Mouse (Mus musculus) forebrain, embryonic 14.5 days (tissue): ENCODE measurements around the gene Tldc2. TPM values are rescaled to one million over a fixed set of nuclear protein-coding genes. Genes with fewer than 3 reads are reported as not detected.

ENCODE experiments used
- ATAC-seq: fragments of 200-750 bp; cut with Nextera tagmentation; 2 replicates; pipeline ENCODE4 v1.8.0; 2017; ENCODE audit warnings: mild to moderate bottlenecking, moderate library complexity
- DNase-seq: peaks from one replicate; pipeline ENCODE4 v3.0.0-alpha.2; 2015; ENCODE audit warnings: low spot score
- H3K27ac ChIP-seq: fragments of 300-500 bp; sonication (generic); 2 replicates; pipeline ENCODE4 v1.5.1; 2014; ENCODE audit warnings: low read depth, mild to moderate bottlenecking, control low read depth, low read length, moderate library complexity
- H3K27me3 ChIP-seq: fragments of 300-500 bp; sonication (generic); replicated peaks from 2 replicates; pipeline ENCODE4 v1.6.1; 2014; ENCODE audit warnings: low read length, control low read depth, mixed read lengths; ENCODE audit not compliant: control insufficient read depth, insufficient read depth
- H3K36me3 ChIP-seq: fragments of 300-500 bp; sonication (generic); 2 replicates; pipeline ENCODE4 v1.6.1; 2014; ENCODE audit warnings: low read length, control low read depth; ENCODE audit not compliant: control insufficient read depth, insufficient read depth
- H3K4me1 ChIP-seq: fragments of 300-500 bp; sonication (generic); 2 replicates; pipeline ENCODE4 v1.6.1; 2014; ENCODE audit warnings: antibody characterized with exemption, low read length, control low read depth; ENCODE audit not compliant: control insufficient read depth, insufficient read depth
- H3K4me2 ChIP-seq: fragments of 300-500 bp; sonication (generic); 2 replicates; pipeline ENCODE4 v1.6.1; 2014; ENCODE audit warnings: mild to moderate bottlenecking, control low read depth, low read length
- H3K4me3 ChIP-seq: fragments of 300-500 bp; sonication (generic); 2 replicates; pipeline ENCODE4 v1.5.1; 2014; ENCODE audit warnings: low read depth, low read length, control low read depth
- H3K9ac ChIP-seq: fragments of 300-500 bp; sonication (generic); 2 replicates; pipeline ENCODE4 v1.6.1; 2014; ENCODE audit warnings: mild to moderate bottlenecking, low read length, control low read depth, moderate library complexity
- H3K9me3 ChIP-seq: fragments of 300-500 bp; sonication (generic); replicated peaks from 2 replicates; pipeline ENCODE4 v1.6.1; 2016; ENCODE audit warnings: low read length, control low read depth, mixed read lengths; ENCODE audit not compliant: control insufficient read depth
- WGBS: fragments of 180-500 bp; shearing (Covaris S2); extraction: QIAGEN DNeasy Blood & Tissue Kit; methylation state at CpG from one replicate; pipeline ENCODE4 v1.1.7; 2014; 5-methylcytosine and 5-hydroxymethylcytosine counted together
- polyA plus RNA-seq: library from polyadenylated mRNA; unstranded; fragments of >200 nt; fragmentation: Nextera tagmentation; extraction: Ambion mirVana; gene quantifications from 2 replicates; pipeline ENCODE4 v1.2.1, GENCODE M21; 2014

The Tldc2 gene
- polyA plus RNA-seq: not detected in 2 replicates

DNA sequence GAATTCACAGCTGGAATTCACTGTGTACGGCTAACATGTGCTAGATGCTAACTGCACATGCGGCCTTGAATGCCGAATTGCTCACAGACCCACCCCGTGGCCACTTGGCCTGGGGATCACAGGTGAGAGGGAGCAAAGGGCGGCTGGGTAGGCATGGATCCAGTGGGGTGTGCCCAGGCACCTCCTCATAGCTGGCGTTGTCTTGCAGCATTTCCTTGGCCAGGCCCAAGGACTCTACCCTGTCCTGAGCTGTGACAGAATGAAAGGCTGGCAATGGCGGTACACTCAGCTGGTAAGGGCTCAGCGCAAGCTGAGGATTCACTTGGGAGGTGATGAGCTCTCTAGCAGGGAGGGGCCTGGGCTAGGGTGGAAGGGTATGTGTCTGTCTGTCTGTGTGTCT is at the start of gene Tldc2:
Tldc2 (plus strand) TSS at position 260 of the 400 bp plus-strand sequence.
- no peaks in the 10 kb centered on the region for H3K9me3 ChIP-seq
- H3K4me2 ChIP-seq: no peak within 1 kb of the TSS
- no peak within 1 kb of the TSS for H3K9ac ChIP-seq
- no peak within 1 kb of the TSS for H3K27ac ChIP-seq
- no peak for ATAC-seq
- DNase-seq: no peak
- 84% methylated on average over 8 of the region's 8 CpGs for WGBS
- no peak within 1 kb of the TSS for H3K4me3 ChIP-seq
- H3K27me3 ChIP-seq: no peaks in the 10 kb centered on the region
- H3K4me1 ChIP-seq: no peaks in the 10 kb centered on the region
- H3K36me3 ChIP-seq: no peaks in the 10 kb centered on the region

DNA sequence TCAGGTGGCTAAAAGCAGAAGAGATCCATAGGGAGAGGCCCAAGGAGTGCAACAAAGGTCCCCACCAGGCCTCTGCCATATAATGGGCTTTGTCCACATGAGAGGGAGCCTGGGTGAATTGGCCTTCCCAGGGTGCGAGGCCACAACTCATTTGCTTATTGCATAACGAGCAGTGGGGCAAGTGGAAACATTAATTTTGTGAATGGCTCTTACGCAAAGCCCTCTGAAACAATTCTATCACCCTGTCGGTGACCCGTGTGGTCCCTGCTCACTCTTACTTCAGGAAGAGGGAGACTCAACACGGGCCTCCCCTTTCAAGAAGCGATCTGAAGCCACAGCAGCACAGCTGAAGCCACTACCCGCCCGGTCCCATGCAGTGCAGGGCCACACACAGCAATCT is 49.6 kb upstream of the Tldc2 start:
- Histone ChIP-seq H3K4me3 (no peak overlapping the region), H3K4me1 (no peaks in the 10 kb centered on the region), H3K27ac (no peak overlapping the region), H3K9ac (no peak overlapping the region), H3K4me2 (no peak overlapping the region), H3K27me3 (no peaks in the 10 kb centered on the region), H3K9me3 (no peaks in the 10 kb centered on the region), H3K36me3 (peaks cover 85% of the 10 kb centered on the region)
- ATAC-seq (no peak), DNase-seq (no peak)
- WGBS: 44% methylated on average over 9 of the region's 9 CpGs

DNA sequence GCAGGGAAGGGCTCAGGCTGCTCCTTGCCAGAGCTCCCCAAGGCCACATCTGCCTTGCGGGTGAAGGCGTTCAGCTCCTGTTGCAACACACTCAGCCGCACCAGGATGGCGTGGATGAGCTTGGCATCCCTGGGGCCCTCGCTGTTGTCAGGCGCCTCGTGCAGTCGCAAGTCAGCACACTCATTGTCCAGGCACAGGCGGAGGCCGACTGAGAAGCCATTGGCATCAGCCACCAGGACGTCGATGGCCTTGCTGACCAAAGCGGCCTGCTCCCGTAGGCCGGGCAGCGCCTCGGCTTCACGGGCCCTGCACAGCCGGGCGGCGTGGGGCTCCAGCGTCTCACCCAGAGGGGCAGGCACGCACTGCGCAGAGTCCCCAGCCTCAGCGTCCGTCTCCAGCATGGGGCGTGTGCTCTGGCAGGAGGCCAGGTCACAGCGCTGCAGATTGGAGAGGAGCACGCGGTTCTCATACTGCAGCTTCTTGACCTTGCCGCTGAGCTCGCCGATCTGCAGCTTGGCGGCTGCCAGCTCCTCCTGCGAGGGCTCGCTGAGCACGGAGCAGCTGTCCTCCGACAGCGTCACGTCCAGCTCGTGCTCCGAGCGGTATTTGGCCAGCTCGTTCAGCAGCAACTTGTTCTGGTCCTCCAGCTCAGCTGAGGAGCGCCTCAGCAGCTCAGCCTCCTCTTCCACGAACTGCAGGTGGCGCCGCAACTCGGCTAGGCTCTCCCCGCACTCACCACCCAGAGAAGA is 46.8 kb upstream of the Tldc2 start:
- H3K4me3 ChIP-seq: no peak overlapping the region
- DNase-seq (no peak), ATAC-seq (no peak)
- H3K9me3 ChIP-seq: no peaks in the 10 kb centered on the region
- 85% methylated on average over 49 of the region's 50 CpGs for WGBS
- no peaks in the 10 kb centered on the region for H3K4me1 ChIP-seq
- no peak overlapping the region for H3K4me2 ChIP-seq
- no peak overlapping the region for H3K9ac ChIP-seq
- H3K36me3 ChIP-seq: peaks cover 82% of the 10 kb centered on the region
- no peak overlapping the region for H3K27ac ChIP-seq
- H3K27me3 ChIP-seq: no peaks in the 10 kb centered on the region

DNA sequence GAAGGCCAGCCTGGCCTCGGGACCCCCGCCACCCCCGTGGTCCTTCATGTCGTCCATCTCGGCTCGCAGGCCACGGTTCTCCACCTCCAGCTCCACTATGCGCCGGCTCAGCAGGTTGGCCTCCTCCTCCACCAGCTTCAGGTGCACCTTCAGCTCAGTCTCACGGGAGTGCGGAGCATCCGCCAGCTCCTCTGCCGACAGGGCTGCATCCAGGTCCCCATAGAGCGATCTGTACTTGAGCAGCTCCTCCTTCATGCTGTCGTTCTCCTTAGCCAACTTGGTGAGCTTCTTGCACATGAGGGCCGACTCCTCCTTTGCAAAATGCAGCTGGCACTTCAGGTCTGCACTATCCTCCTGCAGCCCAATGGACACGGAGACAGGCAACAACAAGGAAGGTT is 46.2 kb upstream of the Tldc2 start:
- WGBS: 84% methylated on average over 17 of the region's 17 CpGs
- Histone ChIP-seq H3K36me3 (peaks cover 82% of the 10 kb centered on the region), H3K27ac (no peak overlapping the region), H3K4me3 (no peak overlapping the region), H3K9me3 (no peaks in the 10 kb centered on the region), H3K27me3 (no peaks in the 10 kb centered on the region), H3K4me1 (no peaks in the 10 kb centered on the region), H3K4me2 (no peak overlapping the region), H3K9ac (no peak overlapping the region)
- ATAC-seq (no peak), DNase-seq (no peak)

DNA sequence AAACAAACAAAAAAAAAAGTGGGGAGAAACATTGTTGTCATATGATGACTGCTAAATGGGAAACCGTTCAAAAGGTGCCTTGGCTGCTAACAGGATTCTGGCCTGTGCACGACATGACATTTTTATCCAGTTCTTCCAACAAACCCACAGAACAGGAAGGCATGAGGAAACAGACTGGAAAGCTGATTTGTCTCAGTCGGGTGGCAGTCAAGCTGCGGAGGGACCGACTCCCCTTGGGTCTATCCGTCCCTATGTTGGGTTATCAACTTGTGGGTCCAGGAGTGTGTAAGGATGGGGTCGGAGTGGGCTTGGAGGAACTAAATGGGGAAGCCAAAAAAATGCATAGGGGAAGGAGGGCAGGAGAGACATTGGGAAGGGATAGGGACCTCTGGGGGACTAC is 45.4 kb upstream of the Tldc2 start:
- WGBS: 94% methylated on average over 7 of the region's 7 CpGs
- no peak for DNase-seq
- no peak overlapping the region for H3K4me2 ChIP-seq
- H3K27me3 ChIP-seq: no peaks in the 10 kb centered on the region
- no peaks in the 10 kb centered on the region for H3K4me1 ChIP-seq
- peaks cover 81% of the 10 kb centered on the region for H3K36me3 ChIP-seq
- H3K9ac ChIP-seq: no peak overlapping the region
- H3K9me3 ChIP-seq: no peaks in the 10 kb centered on the region
- ATAC-seq: no peak
- H3K4me3 ChIP-seq: no peak overlapping the region
- no peak overlapping the region for H3K27ac ChIP-seq

DNA sequence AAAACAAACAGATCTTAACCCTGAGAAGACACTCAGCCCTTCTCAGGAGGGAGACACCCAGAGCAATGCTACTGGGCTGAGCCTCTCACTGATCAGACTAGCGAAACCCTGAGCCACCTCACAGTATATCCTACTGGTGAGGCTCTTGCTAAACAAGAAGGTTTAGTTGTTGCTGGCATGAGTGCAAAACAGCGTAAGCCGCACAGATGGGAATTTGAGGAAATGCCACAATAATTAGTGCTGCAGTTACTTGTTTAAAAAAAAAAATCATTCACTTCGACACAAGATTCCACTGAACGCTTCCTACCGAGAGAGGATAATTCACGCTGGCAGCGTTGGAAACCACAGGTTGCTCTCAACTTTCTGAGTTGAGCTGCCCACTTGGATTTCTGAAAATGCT is 43.3 kb upstream of the Tldc2 start:
- peak; percentile 62 for DNase-seq
- H3K27me3 ChIP-seq: no peaks in the 10 kb centered on the region
- WGBS: 81% methylated on average over 8 of the region's 8 CpGs
- no peak overlapping the region for H3K4me3 ChIP-seq
- no peak for ATAC-seq
- no peaks in the 10 kb centered on the region for H3K9me3 ChIP-seq
- H3K27ac ChIP-seq: no peak overlapping the region
- H3K4me1 ChIP-seq: peaks cover 7% of the 10 kb centered on the region
- no peak overlapping the region for H3K9ac ChIP-seq
- H3K36me3 ChIP-seq: peaks cover 71% of the 10 kb centered on the region
- no peak overlapping the region for H3K4me2 ChIP-seq

DNA sequence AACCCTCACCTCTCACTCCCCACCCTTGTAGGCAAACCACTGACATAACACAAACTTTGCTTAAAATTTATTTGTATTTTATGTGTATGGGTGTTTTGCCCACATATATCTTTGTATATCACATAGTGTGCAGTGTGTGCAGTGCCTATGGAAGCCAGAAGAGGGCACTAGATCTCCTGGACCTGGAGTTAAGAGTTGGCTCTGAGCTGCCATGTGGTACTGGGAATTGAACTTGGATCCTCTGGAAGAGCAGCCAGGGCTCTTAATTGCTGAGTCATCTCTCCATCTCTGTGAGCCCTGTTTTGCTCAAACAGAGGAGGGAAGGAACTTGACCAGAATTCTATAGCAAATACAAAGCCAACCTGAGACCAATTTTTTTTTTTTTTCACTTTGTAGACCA is 42.9 kb upstream of the Tldc2 start:
- H3K4me2 ChIP-seq: no peak overlapping the region
- no peak overlapping the region for H3K27ac ChIP-seq
- H3K9me3 ChIP-seq: no peaks in the 10 kb centered on the region
- H3K4me1 ChIP-seq: peaks cover 12% of the 10 kb centered on the region
- H3K27me3 ChIP-seq: no peaks in the 10 kb centered on the region
- DNase-seq (no peak), ATAC-seq (no peak)
- peaks cover 71% of the 10 kb centered on the region for H3K36me3 ChIP-seq
- H3K9ac ChIP-seq: no peak overlapping the region
- H3K4me3 ChIP-seq: no peak overlapping the region

DNA sequence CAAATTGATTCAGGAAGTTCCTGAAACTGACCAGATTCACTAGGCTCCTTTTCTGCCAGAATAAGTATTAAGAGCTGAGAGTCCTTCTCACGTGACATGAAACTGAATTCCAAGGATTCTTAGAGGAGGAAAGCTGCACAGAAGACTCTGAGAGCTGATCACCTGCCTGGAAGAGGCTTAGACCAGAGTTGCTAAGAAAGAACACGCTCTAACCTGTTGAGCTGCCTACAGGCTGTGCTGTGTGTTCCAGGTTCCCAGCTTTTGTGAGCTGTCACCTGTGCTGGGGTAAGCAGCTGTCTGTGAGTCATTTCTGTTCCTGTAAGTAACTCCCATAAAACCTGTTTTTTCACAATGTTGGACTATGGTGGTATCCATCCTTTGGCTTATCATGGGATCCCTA is 40.9 kb upstream of the Tldc2 start:
- ATAC-seq: no peak
- Histone ChIP-seq H3K27me3 (no peaks in the 10 kb centered on the region), H3K4me3 (no peak overlapping the region), H3K9ac (no peak overlapping the region), H3K9me3 (no peaks in the 10 kb centered on the region), H3K4me2 (no peak overlapping the region), H3K27ac (no peak overlapping the region), H3K36me3 (peaks cover 64% of the 10 kb centered on the region), H3K4me1 (peaks cover 30% of the 10 kb centered on the region)
- DNase-seq: no peak
- 99% methylated on average over 2 of the region's 2 CpGs for WGBS

DNA sequence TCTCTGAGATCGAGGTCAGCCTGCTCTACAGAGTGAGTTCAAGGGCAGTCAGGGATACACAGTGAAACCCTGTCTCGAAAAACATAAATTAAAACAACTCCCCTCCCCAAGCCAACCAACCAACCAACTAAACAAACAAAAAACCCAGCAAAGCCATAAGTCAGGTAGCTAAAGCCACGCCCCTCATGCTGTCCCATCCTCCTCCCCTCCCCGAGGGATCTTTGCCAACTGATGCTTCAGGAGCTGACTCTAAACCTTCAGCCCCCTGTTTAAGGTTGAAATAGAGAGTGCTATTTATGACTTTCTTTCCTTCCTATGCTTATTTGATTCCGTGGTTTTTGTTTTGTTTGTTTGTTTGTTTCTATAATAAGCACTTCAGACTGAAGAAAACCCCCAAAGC is 39.9 kb upstream of the Tldc2 start:
- H3K36me3 ChIP-seq: peaks cover 60% of the 10 kb centered on the region
- WGBS: 92% methylated on average over 5 of the region's 5 CpGs
- H3K4me2 ChIP-seq: no peak overlapping the region
- peaks cover 32% of the 10 kb centered on the region for H3K4me1 ChIP-seq
- no peaks in the 10 kb centered on the region for H3K27me3 ChIP-seq
- no peak for DNase-seq
- no peaks in the 10 kb centered on the region for H3K9me3 ChIP-seq
- no peak overlapping the region for H3K9ac ChIP-seq
- H3K4me3 ChIP-seq: no peak overlapping the region
- H3K27ac ChIP-seq: no peak overlapping the region
- no peak for ATAC-seq
